Mouse (Mus musculus) cerebellum, adult 2 months (tissue): ENCODE measurements around the gene Hoxb6. TPM values are rescaled to one million over a fixed set of nuclear protein-coding genes. Genes with fewer than 3 reads are reported as not detected.

Source experiments
- DNase-seq, 2 experiments: peaks; one replicate each; pipeline ENCODE4 v3.0.0; 2021
- H3K27ac ChIP-seq: fragments of 200-500 bp; 2 replicates; pipeline ENCODE4 v1.5.1; 2012; ENCODE audit warnings: low read length, control low read depth, inconsistent platforms; ENCODE audit not compliant: insufficient read depth
- H3K27me3 ChIP-seq: fragments of 200-500 bp; 2 replicates; pipeline ENCODE4 v1.6.1; 2012; ENCODE audit warnings: inconsistent platforms, mild to moderate bottlenecking, low read length, moderate library complexity; ENCODE audit not compliant: control insufficient read depth, insufficient read depth
- H3K4me1 ChIP-seq: fragments of 200-500 bp; 2 replicates; pipeline ENCODE4 v1.6.1; 2011; ENCODE audit warnings: low read length; ENCODE audit not compliant: control insufficient read depth, insufficient read depth
- H3K4me3 ChIP-seq: fragments of 200-500 bp; replicated peaks from 2 replicates; pipeline ENCODE3; 2011; ENCODE audit warnings: mild to moderate bottlenecking, low read depth, low read length, control low read depth; ENCODE audit not compliant: insufficient read depth
- CTCF ChIP-seq: fragments of 200-500 bp; IDR thresholded peaks from 2 replicates; pipeline ENCODE4 v1.5.1; 2011; ENCODE audit warnings: low read depth, mild to moderate bottlenecking, control low read depth, low read length, moderate library complexity, borderline replicate concordance; ENCODE audit not compliant: insufficient read depth
- POLR2A ChIP-seq: fragments of 200-500 bp; IDR thresholded peaks from 2 replicates; pipeline ENCODE4 v1.6.1; 2011; ENCODE audit warnings: low read length, control low read depth, borderline replicate concordance; ENCODE audit not compliant: insufficient read depth
- WGBS: fragments of 180-500 bp; shearing (Covaris S2); methylation state at CpG from one replicate; pipeline ENCODE4 v1.1.7; 2018; 5-methylcytosine and 5-hydroxymethylcytosine counted together
- polyA plus RNA-seq: library from polyadenylated mRNA; depleted of rRNA; stranded (reverse); fragments of >200 nt; gene quantifications from 2 replicates; pipeline ENCODE4 v1.2.3, GENCODE M21; 2012

Gene Hoxb6
- polyA plus RNA-seq, 1 experiment: 1.5 TPM

GRCm38 (mm10) chr11:96292565-96293301, 457 bp downstream of the Hoxb6 start:
- no peak overlapping the region for H3K4me3 ChIP-seq
- no peak for TF ChIP-seq CTCF
- TF ChIP-seq POLR2A: no peak
- WGBS: 4% methylated on average over 12 of the region's 12 CpGs
- DNase-seq: no peak
- no peaks in the 10 kb centered on the region for H3K4me1 ChIP-seq
- peaks cover 23% of the 10 kb centered on the region; the same call in 1 of the 2 replicates for H3K27me3 ChIP-seq
- no peak overlapping the region for H3K27ac ChIP-seq

- no peak for TF ChIP-seq CTCF
- TF ChIP-seq POLR2A: no peak
- no peak overlapping the region for H3K4me3 ChIP-seq
- no peak for DNase-seq
- H3K27me3 ChIP-seq: peaks cover 23% of the 10 kb centered on the region; the same call in 1 of the 2 replicates
- 2% methylated on average over 22 of the region's 22 CpGs for WGBS
- no peak overlapping the region for H3K27ac ChIP-seq
- H3K4me1 ChIP-seq: no peaks in the 10 kb centered on the region
Measured at GRCm38 (mm10) chr11:96293302-96293921, 1.1 kb downstream of the Hoxb6 start.

- WGBS: 2% methylated on average over 32 of the region's 32 CpGs
- DNase-seq: peak; percentile 17 to 50
- no peak for TF ChIP-seq POLR2A
- peak; percentile 64 for TF ChIP-seq CTCF
- Histone ChIP-seq H3K4me1 (no peaks in the 10 kb centered on the region), H3K27ac (no peak overlapping the region), H3K27me3 (peaks cover 22% of the 10 kb centered on the region; the same call in 1 of the 2 replicates), H3K4me3 (no peak overlapping the region)
Measured at GRCm38 (mm10) chr11:96294245-96295091, 2.2 kb downstream of the Hoxb6 start.

- WGBS: 1% methylated on average over 30 of the region's 30 CpGs
- no peak overlapping the region for H3K4me3 ChIP-seq
- no peaks in the 10 kb centered on the region for H3K4me1 ChIP-seq
- H3K27me3 ChIP-seq: peaks cover 26% of the 10 kb centered on the region; the same call in 1 of the 2 replicates
- no peak overlapping the region for H3K27ac ChIP-seq
- TF ChIP-seq CTCF (no peak), POLR2A (no peak)
- no peak for DNase-seq
Measured at GRCm38 (mm10) chr11:96295092-96295835, 3.0 kb downstream of the Hoxb6 start.

GRCm38 (mm10) chr11:96296997-96297396, 4.7 kb downstream of the Hoxb6 start:
- H3K27ac ChIP-seq: no peak overlapping the region

GRCm38 (mm10) chr11:96297428-96297827, 5.2 kb downstream of the Hoxb6 start:
- WGBS: 3% methylated on average over 3 of the region's 3 CpGs
- Histone ChIP-seq H3K27me3 (peaks cover 23% of the 10 kb centered on the region; the same call in 1 of the 2 replicates), H3K27ac (no peak overlapping the region), H3K4me1 (no peaks in the 10 kb centered on the region), H3K4me3 (no peak overlapping the region)
- TF ChIP-seq POLR2A (no peak), CTCF (no peak)
- no peak for DNase-seq

More at GRCm38 (mm10) chr11:96296997-96297396, 4.7 kb downstream of the Hoxb6 start:
- H3K4me3 ChIP-seq: no peak overlapping the region
- no peak for TF ChIP-seq CTCF
- TF ChIP-seq POLR2A: no peak
- no peak for DNase-seq
- peaks cover 24% of the 10 kb centered on the region; the same call in 1 of the 2 replicates for H3K27me3 ChIP-seq
- 1% methylated on average over 2 of the region's 2 CpGs for WGBS
- no peaks in the 10 kb centered on the region for H3K4me1 ChIP-seq
